Mouse (Mus musculus) mature B cell (primary cell): ENCODE data around the gene Preb.

Source experiments
- in situ Hi-C: fragments of 300-500 bp; cut with MboI; formaldehyde crosslinking; loops from 2 replicates; pipeline ENCODE4 v1.14.3; 2019

Preb gene

GRCm38 (mm10) chr5:30921256-30922033, 38.7 kb downstream of the Preb start, which contains the start of gene Khk:
TSS of gene Khk (plus strand) at chr5:30921431.
- in situ Hi-C loops, result no loop called here

GRCm38 (mm10) chr5:30920621-30921020, 39.5 kb downstream of the Preb start:
- in situ Hi-C loops, result no loop called here

GRCm38 (mm10) chr5:30919831-30920614, 40.1 kb downstream of the Preb start:
- in situ Hi-C loops, result no loop called here

GRCm38 (mm10) chr5:30918691-30919090, 41.5 kb downstream of the Preb start:
- in situ Hi-C loops, result no loop called here

- in situ Hi-C loops, result no loop called here
Measured at GRCm38 (mm10) chr5:30917891-30918670, 42.1 kb downstream of the Preb start.

GRCm38 (mm10) chr5:30917348-30917747, 42.8 kb downstream of the Preb start:
- in situ Hi-C loops, result no loop called here

GRCm38 (mm10) chr5:30916841-30917240, 43.3 kb downstream of the Preb start:
- in situ Hi-C loops, result no loop called here

- in situ Hi-C loops, result no loop called here
Measured at GRCm38 (mm10) chr5:30915974-30916433, 44.2 kb downstream of the Preb start.

GRCm38 (mm10) chr5:30915456-30915855, 44.7 kb downstream of the Preb start:
- in situ Hi-C loops, result no loop called here

- in situ Hi-C loops, result no loop called here
Measured at GRCm38 (mm10) chr5:30914849-30915248, 45.3 kb downstream of the Preb start.

GRCm38 (mm10) chr5:30914101-30914635, 46.0 kb downstream of the Preb start:
- in situ Hi-C loops, result no loop called here

GRCm38 (mm10) chr5:30913060-30913841, 46.9 kb downstream of the Preb start, which contains the start of gene Emilin1:
TSS of gene Emilin1 (plus strand) at chr5:30913402.
- in situ Hi-C loops, result no loop called here

GRCm38 (mm10) chr5:30912156-30912555, 48.0 kb downstream of the Preb start:
- in situ Hi-C loops, result no loop called here

GRCm38 (mm10) chr5:30910481-30910880, 49.7 kb downstream of the Preb start:
- in situ Hi-C loops, result no loop called here

GRCm38 (mm10) chr5:30909863-30910262, 50.3 kb downstream of the Preb start:
- in situ Hi-C loops, result no loop called here

GRCm38 (mm10) chr5:30909300-30909659, 50.9 kb downstream of the Preb start:
- in situ Hi-C loops, result no loop called here

- in situ Hi-C loops, result no loop called here
Measured at GRCm38 (mm10) chr5:30908426-30909299, 51.5 kb downstream of the Preb start.

GRCm38 (mm10) chr5:30907413-30908059, 52.6 kb downstream of the Preb start, which contains the start of gene Ost4:
TSS of gene Ost4 (minus strand) at chr5:30907788.
- in situ Hi-C loops, result no loop called here

GRCm38 (mm10) chr5:30901860-30902259, 58.3 kb downstream of the Preb start:
- in situ Hi-C loops, result no loop called here
